Mouse (Mus musculus) regulatory T cell (primary cell): ENCODE results near the gene Ski.

Experiments
- in situ Hi-C: fragments of 300-600 bp; cut with MboI, MseI; formaldehyde crosslinking; loops from one replicate; pipeline ENCODE4 v1.15.1; 2025; ENCODE audit warnings: high pct_unique_total_duplicates

Gene Ski

DNA sequence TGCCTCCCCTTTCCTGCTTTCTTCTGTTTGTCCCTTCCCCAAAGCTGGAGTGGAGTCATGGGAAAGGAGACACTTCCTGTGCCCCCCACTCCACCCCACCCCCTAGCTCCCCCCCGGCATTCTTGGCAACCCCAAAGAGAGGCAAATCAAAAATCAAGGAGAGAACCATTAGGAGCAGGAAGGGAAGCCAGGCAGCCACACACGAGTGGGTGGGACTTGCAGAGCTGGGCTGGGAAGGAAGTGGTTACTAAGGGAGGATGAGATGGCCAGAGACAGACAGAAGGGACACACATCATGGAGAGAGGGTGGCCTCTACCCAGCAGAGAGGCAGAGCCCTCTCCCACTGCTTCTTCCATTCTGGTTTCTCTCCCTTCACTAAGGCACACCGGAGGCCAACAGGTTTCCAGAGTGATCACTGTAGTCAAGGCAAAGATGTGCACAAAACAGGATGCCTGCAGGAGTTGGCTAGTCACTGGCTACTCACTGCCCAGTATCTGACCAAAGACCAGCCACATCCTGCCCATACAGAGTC lies 43.3 kb downstream of the Ski start:
- in situ Hi-C loops, result no loop called here

DNA sequence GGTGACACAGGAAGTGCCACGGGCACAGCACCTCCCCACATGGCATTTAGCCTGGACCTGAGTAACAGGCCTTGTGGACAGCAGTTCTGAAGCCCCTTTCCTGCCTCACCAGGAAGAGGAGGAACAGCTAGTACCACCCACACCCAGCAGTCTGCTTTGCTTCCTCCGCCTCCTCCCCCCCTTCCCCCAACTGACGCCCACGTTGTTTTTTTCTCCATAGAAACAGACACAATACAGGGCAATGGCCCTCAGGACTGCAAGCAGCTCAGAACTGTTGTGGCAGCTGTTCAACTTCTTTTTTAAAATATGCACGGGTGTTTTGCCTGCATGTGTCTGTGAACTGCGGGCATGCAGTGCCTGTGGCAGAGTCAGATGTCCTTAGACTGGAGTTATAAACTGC lies 44.1 kb downstream of the Ski start:
- in situ Hi-C loops, result no loop called here

DNA sequence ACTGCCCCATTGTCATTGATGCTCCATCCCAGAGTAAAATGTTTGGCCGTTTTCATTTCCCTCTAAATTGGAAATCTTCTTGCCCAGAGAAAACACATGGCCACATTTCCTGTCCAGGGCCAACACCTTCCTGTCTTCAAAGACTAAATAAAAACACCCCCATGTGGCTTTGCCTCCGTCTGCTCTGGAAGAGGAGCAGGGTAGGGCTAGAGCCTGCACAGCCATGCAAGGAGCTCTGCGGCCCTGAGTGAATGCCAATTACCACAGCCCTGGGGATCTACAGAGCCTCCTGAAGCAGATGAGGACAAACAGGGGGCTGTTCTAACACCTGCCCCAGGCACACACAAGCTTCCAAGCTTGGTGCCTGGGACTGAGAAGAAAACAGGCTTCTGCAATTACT lies 46.2 kb downstream of the Ski start:
- in situ Hi-C loops, result no loop called here

DNA sequence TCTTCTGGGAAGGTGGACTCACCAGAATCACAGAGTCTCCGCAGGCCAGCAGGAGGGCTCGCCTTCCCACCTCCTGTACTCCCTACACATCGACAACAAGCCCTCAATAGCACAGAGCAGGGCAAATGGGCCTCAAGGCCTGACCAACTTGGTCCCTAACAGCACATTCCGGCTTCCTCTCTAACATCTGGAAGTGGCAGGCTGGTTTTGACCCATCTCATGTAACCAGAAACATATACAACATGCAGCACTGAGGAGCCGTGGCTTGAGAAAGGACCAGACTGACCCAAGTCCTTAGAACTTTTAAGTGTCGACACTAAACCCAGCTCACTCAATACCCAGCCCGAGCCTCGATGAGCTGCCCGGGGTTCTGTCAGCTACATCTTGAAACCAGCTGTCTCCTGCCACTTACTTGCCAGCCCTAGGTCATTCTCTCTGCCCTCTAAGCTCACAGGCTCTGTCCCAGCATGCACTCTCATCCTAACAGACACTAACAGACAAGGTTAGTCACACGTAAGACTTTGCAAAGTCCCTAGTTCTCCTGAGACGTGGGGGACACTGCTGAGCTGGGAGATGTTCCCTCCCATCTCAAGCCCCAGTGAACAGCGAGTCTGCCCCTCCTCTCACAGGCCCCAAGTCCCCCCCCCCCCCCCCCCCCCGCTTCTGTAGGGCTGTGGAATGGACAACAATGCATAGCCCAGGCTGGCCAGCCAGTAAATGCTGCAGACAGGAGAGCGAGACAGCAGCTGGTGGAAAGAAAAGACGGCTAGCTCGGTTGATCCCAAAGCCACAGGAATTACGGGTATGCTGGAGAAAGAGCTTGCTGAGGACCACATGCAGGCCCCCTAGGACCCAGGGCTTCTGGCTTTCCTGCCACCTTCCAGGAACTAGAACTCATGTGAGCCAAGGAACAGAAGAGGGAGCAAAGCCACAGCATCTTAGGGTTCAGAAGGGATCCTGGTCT lies 48.3 kb downstream of the Ski start:
- in situ Hi-C loops, result no loop called here

DNA sequence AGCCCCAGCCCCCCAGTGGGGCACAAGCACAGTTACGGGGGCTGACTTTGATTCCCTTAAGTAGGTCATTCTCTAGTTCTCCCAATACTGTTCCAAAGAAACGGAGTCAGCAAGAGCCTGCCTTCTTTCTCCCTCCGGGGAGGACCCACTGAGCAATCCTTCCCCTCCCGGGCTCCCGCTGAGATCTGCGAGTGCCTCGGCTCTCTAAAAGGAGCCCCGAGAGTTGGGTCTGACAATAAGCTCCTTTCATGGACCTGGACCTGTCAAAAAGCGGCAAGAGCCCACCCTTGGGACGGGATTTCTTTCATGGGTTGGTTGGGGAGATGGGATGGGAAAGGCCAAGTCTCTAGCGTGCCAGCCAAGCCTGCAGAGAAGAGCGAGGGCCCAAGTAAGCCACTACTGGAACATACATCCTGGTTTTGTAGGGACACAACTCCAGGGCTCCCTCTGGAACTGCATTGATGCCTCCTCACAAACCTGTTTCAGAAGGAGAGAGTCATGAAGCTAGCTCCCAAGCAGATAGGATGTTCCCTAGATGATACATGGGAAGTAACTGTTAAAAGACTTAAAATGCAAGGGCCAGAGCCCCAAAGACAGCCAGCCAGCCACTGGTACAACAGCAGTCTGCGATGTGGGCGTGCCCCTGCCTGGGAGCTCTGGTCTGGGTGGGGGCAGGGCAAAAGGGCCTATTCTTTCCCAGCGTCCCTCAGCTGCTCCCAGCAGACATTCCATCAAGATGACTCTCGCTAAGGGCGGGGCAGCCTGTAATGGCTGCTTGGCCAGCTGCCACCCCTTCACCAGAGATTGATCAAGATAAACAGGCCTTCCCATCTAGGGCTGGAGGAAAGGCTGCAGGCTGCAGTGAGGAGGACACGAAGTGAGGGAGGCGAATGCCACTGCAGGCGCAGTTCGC lies 49.2 kb downstream of the Ski start:
- in situ Hi-C loops, result no loop called here

DNA sequence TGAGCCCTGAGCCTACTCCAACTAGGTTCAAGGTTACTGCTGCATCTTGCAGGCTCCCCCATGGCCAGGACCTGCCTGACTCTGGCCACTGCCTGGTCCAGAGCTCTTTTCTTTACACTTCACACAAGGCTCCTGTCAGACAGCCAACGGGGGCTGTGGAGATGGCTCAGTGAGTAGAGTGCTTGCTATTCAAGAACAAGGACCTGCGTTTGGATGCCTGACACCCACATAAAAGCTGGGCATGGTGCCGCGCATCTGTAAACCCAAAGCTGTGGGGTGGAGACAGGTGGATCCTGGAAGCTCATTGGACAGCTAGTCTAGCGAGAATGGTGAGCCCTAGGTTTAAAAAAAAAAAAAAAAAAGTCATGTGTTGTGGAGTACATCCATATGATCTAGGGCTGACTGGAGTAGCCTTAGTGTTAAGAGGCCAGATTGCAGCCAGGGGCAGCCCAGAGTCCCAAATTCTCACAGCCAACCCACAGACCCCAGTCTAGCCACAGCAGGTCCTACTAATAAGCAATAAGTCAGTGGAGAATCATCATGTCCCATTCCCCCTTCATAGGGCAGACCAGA lies 50.3 kb downstream of the Ski start:
- in situ Hi-C loops, result no loop called here

DNA sequence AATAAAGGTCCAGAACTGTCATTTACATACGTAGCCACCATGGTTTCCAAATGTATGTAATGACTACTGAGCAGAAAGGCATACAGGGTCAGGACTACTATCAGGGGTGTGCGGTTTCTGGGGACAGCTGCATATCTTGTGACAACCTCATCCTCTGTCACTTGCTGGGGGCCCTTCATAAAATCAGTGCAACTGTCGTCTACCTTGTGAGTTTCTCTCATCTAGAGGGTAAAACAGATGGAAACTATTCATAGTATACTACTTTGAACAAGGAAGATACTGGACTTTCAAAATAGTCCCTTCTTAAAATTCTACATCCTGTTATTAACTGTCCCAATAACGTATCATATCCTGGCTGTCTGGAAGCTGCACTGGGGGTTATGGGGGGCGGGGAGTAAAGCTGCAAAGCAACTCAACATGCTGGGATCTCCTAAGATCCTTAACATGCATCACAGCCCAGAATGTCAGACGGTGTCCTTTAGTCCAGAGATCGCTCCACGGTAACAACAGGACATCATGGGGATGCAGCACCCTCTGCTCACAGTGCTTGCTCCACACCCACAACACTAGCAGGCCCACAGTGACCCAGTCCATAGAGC lies 51.7 kb downstream of the Ski start:
- in situ Hi-C loops, result no loop called here

DNA sequence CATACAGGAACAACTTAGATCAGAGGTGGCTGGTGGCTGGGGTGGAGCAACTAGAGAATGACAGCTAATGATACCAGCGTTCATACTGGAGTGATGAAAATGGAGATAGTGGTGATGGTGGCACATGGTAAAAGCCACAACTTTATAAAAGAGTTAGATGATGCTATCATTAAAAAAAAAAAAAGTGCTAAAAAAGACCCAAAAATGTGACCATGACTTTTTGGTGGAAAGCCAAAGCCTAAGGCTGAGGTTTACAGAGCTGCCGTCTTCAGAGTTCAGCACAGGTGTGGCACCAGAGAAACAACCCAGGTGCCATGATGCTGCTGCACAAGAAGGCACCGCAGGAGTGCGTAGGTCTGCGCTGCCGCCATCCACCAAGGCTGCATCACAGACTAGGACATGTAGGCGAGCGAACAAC lies 53.5 kb downstream of the Ski start:
- in situ Hi-C loops, result no loop called here

DNA sequence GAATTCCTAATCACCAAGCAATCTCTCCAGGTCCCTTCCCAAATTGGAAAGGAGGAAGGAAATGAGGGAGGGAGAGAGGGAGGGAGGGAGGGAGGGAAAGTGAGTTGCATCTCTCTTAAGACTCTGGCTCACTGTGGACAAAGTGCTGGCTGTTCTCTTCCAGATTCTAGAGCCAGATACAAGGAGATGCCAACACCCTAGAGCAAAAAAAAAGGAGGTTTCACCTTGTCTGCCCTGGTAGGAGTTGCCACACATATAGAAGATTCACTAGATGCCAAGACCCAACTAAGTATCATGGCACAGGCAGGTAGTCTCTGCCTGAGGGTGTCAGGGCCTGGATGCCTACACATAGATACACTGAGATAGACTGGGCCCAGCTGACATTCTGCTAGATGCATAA lies 56.5 kb downstream of the Ski start:
- in situ Hi-C loops, result no loop called here

DNA sequence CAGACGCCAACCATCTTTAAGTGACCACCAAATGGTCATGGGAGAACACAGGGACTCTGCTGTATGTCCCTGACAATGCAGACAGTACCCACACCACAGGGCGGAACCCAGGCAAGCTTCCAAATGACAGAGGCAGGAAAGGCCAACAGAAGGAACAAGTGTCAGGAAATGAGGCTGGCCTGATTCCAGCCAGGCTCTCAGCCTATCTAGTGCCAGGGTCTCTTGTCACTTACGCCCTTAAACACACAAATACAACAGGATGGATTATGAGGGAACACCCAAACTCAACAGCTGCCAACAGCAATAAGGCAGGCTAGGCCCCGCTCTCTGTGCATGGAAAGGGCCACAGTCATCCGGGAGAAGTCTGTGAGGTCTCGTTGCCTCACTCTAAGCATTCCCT lies 57.8 kb downstream of the Ski start:
- in situ Hi-C loops, result no loop called here

DNA sequence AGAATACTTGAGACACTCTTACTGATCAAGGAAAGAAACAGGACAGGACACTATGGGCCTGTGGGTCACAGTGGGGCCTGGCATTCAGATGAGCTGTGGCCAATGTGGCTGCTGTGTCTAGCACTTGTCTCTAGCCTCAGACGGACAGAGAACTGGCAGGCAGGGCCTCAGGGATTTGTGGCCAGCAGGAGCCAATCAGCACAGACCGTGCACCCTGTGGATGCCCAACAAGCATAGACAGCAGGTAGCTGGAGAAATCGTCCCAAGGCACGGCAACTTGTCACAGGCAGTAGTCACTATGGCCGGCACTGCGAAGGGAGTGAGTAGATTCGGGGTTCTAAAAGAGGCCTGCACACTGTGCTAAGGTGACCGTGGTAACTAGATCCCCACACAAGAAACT lies 58.7 kb downstream of the Ski start:
- in situ Hi-C loops, result no loop called here

DNA sequence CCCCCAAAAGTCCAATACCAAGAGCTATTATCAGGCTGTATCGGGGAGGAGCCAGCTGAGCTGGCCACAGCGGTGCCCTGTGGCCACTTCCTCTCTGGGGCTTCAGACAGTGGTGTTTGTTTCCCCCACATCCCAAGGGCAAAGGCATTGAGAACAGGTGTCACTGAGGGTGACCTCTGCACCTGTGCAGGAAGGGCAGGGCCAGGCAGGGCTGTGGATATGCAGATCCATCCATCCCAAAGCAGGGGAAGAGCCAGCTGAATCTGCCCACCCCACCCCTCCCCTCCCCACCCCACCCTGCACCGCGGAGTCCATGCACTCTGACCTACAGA lies 59.1 kb downstream of the Ski start:
- in situ Hi-C loops, result no loop called here

DNA sequence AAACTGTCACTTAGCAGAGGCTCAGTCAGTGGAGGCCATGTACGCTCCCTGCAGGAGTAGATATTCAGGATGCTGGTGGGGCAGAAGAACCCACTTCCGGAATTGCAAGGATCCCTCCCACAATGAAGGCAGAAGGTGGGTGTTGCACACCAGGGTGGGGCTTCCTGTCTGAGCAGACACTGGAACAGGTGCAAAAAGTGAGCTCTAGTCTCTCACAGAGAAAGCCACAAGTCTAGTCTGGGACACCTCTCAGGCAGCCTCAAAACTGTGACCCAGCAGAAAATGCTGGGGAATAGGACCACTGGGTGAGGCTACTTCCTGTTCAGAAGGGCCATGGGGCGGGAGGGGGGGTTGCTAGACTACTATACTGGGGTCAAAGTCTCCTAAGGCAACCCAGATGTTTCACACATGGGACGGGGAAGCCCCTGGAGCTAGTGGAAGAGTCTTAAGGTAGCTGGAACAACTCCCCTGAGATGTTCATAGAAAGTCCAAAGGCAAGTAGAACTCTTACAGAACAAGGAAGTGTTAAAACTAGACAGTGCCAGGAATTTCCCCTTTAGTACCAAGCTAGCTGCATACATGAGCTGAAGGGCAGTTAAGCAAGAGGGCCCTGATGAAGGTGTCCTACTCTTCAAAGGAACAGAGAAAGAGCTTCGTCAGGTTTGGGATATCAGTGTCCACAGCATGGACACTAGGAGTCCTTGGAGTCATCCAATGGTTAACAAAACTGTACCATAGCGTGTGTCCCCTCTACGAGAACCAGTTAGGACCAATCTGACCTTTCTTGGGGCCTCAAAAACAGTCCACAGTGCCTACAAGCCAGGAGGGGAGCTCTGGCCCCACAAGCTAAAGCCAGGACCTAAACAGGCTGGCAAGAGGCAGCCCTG lies 59.7 kb downstream of the Ski start:
- in situ Hi-C loops, result no loop called here

DNA sequence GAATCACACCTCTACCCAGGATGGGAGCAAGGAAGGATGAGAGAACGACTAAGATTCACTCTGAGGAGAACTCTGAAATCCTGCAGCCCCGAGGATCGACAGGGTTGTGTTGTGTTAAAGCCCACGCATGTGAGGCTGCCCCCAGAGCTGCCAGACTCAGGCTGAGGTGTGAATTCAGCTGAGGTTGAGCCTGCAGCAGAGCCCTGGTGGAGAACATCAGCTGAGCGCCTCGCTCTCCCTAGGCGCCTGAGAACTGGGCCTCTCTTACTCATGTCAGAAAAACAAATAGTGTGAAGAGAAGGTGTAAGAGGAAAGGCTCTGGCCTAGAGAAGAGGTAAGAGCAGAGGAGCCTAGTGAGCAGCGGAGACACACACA lies 63.9 kb downstream of the Ski start:
- in situ Hi-C loops, result no loop called here

DNA sequence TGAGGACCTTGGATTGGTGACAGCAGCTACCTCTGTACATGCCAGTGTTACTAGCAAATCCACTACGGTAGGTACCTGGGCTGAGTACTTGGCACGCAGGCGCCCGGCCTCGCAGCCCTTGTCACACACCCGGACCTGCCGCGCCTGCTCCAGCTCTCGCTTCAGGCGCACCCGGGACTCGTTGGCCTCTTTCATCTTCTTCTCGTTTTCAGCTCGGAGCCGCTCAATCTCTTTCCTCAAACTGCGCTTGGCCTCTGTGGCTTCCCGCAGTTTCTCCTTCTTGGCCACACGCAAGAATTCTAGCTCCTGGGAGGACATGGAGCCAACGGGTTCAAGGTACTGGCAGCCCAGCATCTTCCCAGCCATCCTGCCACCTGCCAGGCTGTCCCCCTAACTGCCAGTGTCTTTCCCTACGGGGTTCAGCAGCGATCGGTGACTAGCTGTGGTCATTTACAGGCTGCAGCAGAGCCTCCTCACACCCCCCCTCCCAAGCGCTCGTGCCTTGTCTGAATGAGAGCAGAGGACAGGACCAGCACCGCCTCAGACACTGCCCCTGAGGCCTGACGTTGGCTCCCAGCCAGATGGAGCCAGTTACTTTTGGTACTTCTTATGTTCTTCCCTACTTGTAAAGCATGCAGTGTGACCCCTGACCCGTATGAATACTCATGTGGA lies 64.4 kb downstream of the Ski start:
- in situ Hi-C loops, result no loop called here

DNA sequence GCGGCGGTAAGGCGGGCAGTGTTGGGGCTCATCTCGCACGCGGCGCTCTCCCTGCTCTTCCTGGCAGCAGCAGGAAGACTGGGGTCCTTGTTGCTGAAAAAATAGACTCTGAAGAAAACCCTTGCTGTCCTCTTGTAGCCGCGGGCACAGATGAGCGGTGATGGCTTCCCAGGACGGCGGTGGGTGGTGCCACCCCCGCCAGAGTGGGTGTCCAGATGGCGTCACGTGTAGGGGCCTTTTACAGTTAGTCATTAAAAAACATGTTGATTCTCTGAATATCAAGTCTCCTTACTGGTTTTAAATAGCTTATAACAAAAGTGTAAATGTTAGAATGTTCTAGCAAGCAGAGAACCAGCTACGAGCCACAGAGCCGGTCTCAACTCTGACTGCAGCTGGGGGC lies 65.7 kb downstream of the Ski start:
- in situ Hi-C loops, result no loop called here

DNA sequence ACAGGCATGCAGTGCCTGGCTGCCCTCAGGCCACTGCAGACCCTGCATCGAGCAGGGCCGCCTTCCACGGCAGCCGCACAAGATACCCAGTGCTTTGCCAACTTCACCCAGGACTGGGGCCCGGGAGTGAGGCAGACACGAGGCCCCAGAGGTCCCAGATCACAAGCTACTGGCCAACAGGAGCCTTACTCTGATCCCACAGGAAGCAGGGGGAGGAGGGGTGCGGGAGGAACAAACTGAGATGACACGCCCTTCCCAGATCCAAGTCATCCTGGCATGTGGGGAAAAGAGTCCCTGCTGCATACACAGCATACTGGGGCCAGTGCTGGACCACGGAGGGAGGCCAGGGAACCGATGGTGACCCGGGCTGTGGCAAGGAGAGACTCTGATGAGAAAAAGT lies 67.4 kb downstream of the Ski start:
- in situ Hi-C loops, result no loop called here

DNA sequence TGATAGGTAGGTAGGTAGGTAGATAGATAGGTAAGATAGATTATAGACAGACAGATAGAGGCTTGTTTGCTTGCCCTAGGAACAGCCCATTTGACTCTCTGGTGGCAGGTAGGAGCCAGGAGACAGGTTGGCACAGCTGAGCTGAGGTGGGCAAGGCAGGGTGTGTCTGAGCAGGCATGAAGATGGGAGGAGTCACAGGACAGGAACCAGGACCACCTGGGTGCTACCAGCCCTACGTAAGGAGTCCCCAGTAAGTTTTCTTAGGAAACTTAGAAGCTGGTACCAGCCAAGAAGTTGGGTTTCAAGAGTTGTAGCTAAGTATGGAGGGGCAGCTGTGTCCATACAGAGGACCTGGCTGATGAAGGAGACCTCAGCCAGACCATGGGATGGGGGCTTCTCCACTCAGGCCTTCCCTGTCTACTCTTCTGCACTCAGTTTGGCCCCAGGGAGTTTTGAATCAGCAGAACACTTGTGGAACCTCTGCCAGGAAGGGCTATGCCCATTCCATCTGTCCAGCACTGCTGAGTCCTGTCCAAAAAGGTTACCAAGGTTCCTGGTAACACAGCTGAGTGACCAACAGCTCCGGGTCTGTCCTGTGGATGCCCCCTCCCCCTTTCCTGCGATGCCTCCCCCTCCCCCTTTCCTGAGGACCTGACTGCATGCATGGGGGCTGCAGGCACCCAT lies 68.9 kb downstream of the Ski start:
- in situ Hi-C loops, result no loop called here

DNA sequence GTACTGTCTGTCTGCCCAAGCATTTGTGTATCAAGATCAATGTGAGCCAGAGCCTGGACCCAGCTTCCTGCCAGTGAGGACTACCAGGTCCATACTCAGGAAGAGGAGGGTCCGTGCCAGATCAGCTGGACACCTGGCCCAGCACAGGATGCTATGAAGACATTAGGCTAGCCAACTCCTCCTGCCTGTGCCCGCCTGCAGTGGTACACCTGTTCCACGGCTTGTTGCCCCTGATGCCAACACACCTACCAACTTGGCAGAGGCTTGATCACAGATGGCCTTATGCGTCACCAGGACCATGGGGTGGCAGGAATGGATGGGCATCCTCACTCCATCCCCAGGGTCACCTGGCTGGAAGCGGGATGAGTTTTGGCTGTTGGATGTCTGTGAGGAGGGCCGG lies 69.9 kb downstream of the Ski start:
- in situ Hi-C loops, result no loop called here

DNA sequence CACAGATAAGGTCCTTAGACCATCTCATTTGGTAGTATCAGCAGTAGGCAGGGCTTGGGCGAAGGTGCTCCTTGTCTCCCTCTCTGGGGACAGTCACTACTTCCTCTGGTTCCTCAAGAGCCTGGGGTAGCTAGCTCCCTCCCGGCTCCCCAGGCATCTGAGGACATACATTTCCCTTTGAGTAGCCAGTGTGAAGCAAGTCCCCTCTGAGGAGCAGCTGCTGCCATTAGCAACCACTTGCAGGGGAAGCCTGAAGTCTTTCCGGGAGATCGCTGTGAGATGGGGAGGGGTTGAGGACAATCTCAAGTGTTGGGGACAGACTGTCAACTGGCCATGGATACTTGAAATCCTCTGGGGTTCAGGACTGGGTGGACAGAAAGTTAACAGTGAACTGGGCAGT lies 70.5 kb downstream of the Ski start:
- in situ Hi-C loops, result no loop called here
